Mouse (Mus musculus): Measurements from ENCODE around the gene Clcc1.
"Not testable (repeated sequence)": the region's sequence is repeated elsewhere in the genome, so short reads cannot be mapped to it uniquely, and the experiment has no call there.

DNA sequence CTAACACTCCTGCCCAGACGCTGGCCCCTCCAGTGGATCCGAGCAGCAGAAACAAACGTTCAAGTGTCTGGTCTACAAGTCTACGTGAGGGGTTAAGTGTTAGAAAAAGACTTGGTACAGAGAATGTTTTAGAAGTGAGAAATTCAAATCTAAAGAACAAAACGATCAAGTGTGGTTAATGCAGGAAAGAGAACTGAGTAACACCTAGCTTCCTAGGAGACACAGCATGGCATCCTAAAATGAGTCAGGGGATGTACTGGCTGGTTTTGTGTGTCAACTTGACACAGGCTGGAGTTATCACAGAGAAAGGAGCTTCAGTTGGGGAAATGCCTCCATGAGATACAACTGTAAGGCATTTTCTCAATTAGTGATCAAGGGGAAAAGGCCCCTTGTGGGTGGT lies 29.9 kb downstream of the Clcc1 start:
- not testable (repeated sequence) for TF ChIP-seq CTCF (IDR thresholded peaks at IDR 0.05; ENCODE audit: borderline replicate concordance, insufficient read depth, low read length); POLR2A (IDR thresholded peaks at IDR 0.05; ENCODE audit: low read depth, low read length)
